Mouse (Mus musculus) urinary bladder, postnatal 25 days (tissue): ENCODE results near the gene Vmn2r87.
A peak's percentile ranks its signal among the peaks of the same experiment; 100 is the strongest.
"Not testable (repeated sequence)": the region's sequence is repeated elsewhere in the genome, so short reads cannot be mapped to it uniquely, and the experiment has no call there.

Experiments used
- DNase-seq: peaks from one replicate; pipeline ENCODE4 v3.0.0; 2022; ENCODE audit warnings: low spot score

The Vmn2r87 gene

DNA sequence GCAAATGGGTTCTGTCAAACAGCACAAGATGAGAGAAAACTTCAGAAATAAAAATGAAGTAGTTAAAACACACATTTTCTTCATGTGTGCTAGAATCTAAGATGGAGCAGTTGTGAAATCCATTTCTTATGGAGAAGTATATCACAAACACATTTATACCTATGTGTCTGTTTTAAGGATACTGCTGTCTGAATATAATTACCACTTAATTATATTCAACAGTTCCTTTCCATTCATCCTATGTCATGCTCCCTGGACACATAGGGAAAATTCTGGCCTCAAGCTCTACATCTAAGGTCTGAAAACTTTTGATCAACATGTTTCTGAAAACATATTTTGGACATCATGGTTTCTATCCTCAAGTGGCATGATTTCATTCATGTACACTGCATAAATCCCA, at the start of gene Vmn2r87:
Gene Vmn2r87 (minus strand): TSS at position 101 of the 400 bp plus-strand sequence.
- no peak for DNase-seq

DNA sequence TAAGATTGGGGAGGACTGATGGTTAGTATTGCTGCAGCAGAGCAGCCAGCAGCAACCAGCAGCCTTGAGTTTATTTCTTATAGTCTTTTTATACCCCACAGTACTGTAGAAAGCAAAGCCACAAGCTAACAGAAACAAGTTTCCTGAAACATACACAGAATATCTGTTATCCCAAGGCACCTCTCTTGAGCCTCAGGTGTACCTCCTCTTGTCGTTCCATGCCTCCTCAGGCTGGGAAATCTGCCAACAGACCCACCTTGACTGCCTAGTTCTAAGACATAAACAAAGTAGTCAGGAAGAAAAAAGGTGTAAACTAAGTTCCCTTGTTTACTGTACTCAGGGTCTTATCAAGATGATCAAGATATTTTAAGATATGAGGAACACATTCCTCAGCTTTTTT, 47.1 kb upstream of the Vmn2r87 start:
- DNase-seq = not testable (repeated sequence)

DNA sequence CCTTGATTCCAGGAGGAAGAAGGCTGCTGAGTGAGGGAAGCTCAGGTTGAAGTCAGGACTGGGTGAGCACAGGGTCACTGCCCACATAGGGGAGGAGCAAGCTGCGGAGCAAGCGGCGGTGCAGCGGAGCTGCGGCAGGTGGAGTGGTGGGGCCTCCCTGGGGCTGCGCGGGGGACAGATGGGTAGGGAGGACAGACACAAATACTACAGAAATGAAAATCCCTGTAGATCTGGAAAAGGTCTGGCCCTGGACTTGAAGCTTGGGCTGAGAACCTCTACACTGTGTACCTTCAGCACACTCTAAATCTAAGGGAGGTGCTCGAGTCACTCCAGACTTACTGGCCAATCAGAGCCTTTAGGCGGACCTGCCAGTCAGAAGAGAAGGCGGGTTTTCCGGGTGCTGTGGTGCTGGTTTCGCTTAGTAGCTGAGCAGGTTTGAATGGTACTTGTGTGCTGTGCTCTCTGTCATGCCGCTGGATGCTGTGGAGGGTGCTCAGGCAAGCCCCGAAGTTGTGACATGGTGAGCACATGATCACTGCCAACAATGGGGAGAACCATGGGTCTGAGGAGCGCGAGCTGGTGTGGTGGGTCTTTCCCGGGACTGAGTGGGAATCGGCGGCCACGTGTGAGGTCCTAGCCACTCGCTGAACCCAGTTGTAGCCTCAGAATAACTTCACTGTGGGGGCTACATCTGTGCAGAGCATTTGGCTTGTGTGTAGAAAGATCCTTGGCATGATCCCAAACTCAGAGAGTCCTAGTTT, 44.9 kb upstream of the Vmn2r87 start:
- peak; percentile 48 for DNase-seq

DNA sequence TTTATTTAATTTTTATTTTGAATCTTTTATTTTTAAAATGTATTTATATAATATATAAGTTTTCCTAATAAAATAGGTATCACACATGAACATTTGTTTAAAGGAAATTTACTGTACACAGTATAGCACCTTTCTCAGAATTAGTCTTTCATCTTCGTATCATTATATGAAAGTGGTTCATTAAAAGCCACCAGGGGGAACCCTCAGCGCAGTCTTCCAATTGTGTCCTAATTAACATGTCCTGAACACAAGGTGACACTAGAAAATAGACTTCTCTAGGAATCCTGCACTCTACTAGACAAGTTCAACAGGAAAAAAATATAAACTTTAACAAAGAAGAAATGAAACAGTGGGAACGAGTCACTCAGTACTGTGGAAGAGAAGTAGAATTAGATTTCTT, 38.9 kb upstream of the Vmn2r87 start:
- no peak for DNase-seq

DNA sequence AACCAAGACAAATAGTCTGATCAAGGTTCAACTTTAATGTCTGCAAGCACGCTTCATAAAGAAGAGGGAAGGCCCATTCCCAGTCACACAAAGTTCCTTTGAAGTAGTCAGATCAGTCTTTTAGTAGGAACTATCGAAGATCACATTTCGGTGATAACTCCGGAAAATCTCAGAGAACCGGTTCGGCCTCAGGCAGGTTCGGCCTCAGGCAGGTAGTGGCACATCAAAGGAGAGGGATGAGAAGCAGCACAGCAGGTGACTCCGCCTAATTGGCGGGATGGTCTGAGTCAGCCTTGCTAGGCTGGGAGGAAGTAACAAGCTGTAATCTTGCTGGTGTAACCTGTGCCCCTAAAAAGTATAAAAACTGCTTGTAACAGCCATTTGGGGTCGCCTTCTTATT, 30.7 kb upstream of the Vmn2r87 start:
- peak; percentile 24 for DNase-seq

DNA sequence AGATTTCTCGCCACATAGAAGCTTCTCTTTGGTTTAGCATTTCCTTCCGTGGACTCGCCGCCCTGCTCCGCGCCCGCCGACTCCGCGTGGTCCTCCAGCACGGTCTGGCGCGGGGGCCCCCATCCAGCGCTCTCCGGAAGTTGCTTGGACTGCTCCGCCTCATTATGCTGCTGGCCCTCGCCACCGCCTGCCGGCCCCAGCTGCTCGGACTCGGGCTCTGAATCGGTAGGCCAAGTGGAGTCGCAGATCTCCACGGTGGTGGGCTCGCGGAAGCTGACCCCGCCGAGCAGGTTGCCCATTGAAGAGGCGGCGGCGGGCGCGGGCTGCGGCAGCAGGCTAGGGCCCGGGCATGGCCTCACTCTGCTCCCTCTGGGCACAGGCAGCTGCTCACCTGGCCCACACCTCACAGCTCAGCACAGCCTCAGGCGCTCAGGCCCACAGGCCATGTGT, 26.9 kb downstream of the Vmn2r87 start:
- DNase-seq = peak; percentile 5

DNA sequence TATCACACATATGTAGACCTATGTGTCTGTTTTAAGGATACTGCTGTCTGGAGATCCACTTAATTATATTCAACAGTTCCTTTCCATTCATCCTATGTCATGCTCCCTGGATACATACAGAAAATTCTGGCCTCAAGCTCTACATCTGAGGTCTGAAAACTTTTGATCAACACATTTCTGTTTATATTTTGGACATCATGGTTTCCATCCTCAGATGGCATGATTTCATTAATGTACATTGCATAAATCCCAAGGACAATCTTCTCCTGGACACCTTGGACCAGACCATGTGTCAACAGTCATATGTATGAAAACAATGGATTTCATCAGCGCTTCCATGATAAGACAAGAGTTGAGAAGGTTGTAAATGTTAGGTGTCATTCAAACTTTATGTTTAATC, 41.2 kb downstream of the Vmn2r87 start, which contains the start of gene Vmn2r86:
Gene Vmn2r86 (minus strand): TSS at position 101 of the 400 bp plus-strand sequence.
- not testable (repeated sequence) for DNase-seq

DNA sequence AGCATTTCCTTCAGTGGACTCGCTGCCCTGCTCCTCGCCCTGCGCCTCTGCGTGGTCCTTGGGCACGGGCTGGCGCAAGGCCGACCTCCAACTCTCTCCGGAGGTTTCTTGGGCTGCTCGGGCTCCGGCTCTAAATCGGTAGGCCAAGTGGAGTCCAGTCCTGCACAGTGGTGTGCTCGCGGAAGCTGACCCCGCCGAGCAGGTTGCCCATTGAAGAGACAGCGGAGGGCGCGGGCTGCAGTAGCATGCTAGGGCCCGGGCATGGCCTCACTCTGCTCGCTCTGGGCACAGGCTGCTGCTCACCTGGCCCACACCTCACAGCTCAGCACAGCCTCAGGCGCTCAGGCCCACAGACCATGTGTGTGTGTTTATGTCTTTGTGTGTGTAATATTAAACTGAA, 52.4 kb downstream of the Vmn2r87 start:
- no peak for DNase-seq

DNA sequence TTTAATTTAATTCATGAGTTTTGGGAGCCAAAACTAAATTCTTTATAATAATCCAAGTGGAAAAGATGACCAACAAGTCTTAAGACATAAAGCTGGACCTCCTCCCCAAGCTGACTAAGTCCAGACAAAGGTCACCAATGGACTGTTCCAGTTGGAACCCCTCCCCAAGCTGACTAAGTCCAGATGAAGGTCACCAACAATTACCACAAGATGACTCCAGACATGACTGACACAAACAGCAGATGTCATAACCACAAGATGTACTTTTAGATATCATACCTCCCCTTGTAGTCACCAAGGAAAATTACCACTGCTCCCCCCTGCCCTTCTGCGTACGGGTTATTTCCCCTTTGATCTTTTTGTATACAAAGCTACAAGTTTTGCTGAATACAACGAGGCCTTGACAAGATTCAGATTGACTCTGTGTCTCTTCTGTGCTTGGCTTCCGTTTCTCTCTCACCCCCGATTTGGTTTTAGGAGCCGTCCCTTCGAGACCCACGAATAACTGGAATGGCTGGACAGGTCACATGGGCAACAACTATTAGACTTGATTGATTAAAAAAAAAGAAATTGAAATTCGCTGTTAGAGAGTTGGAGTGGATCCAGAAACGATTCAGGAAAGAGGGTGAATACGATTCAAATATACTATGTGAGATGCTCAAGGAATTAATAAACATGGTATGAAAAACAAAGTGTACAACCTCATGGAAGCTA, 62.9 kb downstream of the Vmn2r87 start:
- DNase-seq = not testable (repeated sequence)

DNA sequence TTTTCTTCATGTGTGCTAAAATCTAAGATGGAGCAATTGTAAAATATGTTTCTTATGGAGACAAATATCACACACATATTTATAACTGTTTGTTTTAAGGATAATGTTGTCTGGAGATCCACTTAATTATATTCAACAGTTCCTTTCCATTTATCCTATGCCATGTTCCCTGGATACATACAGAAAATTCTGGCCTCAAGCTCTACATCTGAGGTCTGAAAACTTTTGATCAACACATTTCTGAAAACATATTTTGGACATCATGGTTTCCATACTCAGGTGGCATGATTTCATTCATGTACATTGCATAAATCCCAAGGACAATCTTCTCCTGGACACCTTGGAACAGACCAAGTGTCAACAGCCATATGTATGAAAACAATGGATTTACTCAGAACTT, 67.6 kb downstream of the Vmn2r87 start, which contains the start of gene Vmn2r85:
Gene Vmn2r85 (minus strand): TSS at position 101 of the 400 bp plus-strand sequence.
- not testable (repeated sequence) for DNase-seq

DNA sequence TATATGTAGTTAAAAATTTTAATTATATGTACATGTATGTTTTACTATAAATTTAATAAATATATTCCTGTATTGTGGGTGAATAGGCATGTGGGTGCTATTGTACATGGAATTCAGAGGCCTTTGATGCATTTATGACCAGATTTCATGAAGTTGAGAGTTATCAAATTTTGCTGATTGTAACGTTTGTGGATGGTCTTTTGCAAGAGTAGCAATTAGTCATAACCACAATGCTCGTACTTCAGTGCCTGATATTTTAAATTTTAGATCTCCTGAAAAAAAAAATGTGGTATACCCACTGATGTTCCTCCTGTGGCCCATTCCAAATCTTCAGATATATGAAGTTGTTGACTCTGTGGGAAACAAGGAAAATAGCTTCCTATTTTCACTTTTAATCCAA, 74.8 kb downstream of the Vmn2r87 start:
- not testable (repeated sequence) for DNase-seq
